Mouse (Mus musculus) MEL (cell line): ENCODE measurements around the gene H2-Ke6. TPM values are rescaled to one million over a fixed set of nuclear protein-coding genes. Genes with fewer than 3 reads are reported as not detected.

Source experiments
- DNase-seq: peaks from one replicate; pipeline ENCODE4 v3.0.0; 2011; ENCODE audit warnings: low read depth, low spot score
- H3K27ac ChIP-seq: 2 replicates; pipeline ENCODE4 v1.5.1; 2012; ENCODE audit warnings: low read depth, mild to moderate bottlenecking, control low read depth, low read length, moderate library complexity; ENCODE audit not compliant: control insufficient read depth
- H3K27me3 ChIP-seq, 2 experiments: fragments of 150-350 bp in 1 of 2; sonication (generic) in 1 of 2; 2 replicates each; pipeline ENCODE4 v1.6.1; 2012; ENCODE audit warnings: low read length in 2 of 2, mild to moderate bottlenecking in 2 of 2, improper control_type of control experiment in 1 of 2, moderate library complexity in 1 of 2; ENCODE audit not compliant: insufficient read depth in 2 of 2, control insufficient read depth in 1 of 2
- H3K36me3 ChIP-seq, 2 experiments: 2 replicates each; pipeline ENCODE4 v1.6.1; 2012 to 2014; ENCODE audit warnings: low read length in 2 of 2, improper control_type of control experiment in 1 of 2, inconsistent platforms in 1 of 2, mild to moderate bottlenecking in 1 of 2; ENCODE audit not compliant: insufficient read depth in 2 of 2, control insufficient read depth in 1 of 2
- H3K4me1 ChIP-seq, 2 experiments: fragments of 150-350 bp in 1 of 2; sonication (generic) in 1 of 2; 2 replicates each; pipeline ENCODE4 v1.6.1; 2012; ENCODE audit warnings: low read length in 2 of 2, improper control_type of control experiment in 1 of 2, mild to moderate bottlenecking in 1 of 2; ENCODE audit not compliant: insufficient read depth in 2 of 2, control insufficient read depth in 1 of 2
- H3K4me3 ChIP-seq, 2 experiments: fragments of 150-350 bp in 1 of 2; sonication (generic) in 1 of 2; 2 replicates each; pipeline ENCODE4 v1.5.1; 2012; ENCODE audit warnings: low read depth in 2 of 2, low read length in 2 of 2, mild to moderate bottlenecking in 2 of 2, moderate library complexity in 2 of 2, control low read depth in 1 of 2, improper control_type of control experiment in 1 of 2; ENCODE audit not compliant: control insufficient read depth in 1 of 2, insufficient read depth in 1 of 2
- H3K79me2 ChIP-seq: 2 replicates; pipeline ENCODE4 v1.6.1; 2012; ENCODE audit warnings: mild to moderate bottlenecking, low read length, moderate library complexity; ENCODE audit not compliant: control insufficient read depth, poor library complexity, insufficient read depth
- H3K9ac ChIP-seq: 2 replicates; pipeline ENCODE4 v1.6.1; 2012; ENCODE audit warnings: low read depth, mild to moderate bottlenecking, control low read depth, low read length, moderate library complexity; ENCODE audit not compliant: control insufficient read depth, poor library complexity, severe bottlenecking
- H3K9me3 ChIP-seq: fragments of 150-350 bp; sonication (generic); replicated peaks from 2 replicates; pipeline ENCODE4 v1.6.1; 2012; ENCODE audit warnings: mild to moderate bottlenecking, low read length, improper control_type of control experiment, moderate library complexity; ENCODE audit not compliant: insufficient read depth
- BHLHE40 ChIP-seq: IDR thresholded peaks from 2 replicates; pipeline ENCODE4 v1.6.1; 2012; ENCODE audit warnings: low read depth, mild to moderate bottlenecking, inconsistent platforms, low read length, improper control_type of control experiment, borderline replicate concordance
- CHD1 ChIP-seq: IDR thresholded peaks from 2 replicates; pipeline ENCODE4 v1.6.1; 2012; ENCODE audit warnings: low read depth, mild to moderate bottlenecking, inconsistent platforms, low read length, improper control_type of control experiment
- CTCF ChIP-seq, 3 experiments: IDR thresholded peaks in 2 of 3; conservative IDR thresholded peaks in 1 of 3; 2 replicates each; pipeline ENCODE4 v1.5.1; 2011 to 2012; ENCODE audit warnings: low read length in 3 of 3, low read depth in 2 of 3, mild to moderate bottlenecking in 2 of 3, improper control_type of control experiment in 1 of 3, inconsistent platforms in 1 of 3, mixed read lengths in 1 of 3, moderate library complexity in 1 of 3; ENCODE audit not compliant: control insufficient read depth in 1 of 3, insufficient read depth in 1 of 3, poor library complexity in 1 of 3, severe bottlenecking in 1 of 3
- ELF1 ChIP-seq: IDR thresholded peaks from 2 replicates; pipeline ENCODE4 v1.6.1; 2014; ENCODE audit warnings: low read depth, mild to moderate bottlenecking, inconsistent platforms, low read length, improper control_type of control experiment, moderate library complexity
- GABPA ChIP-seq: IDR thresholded peaks from 2 replicates; pipeline ENCODE4 v1.6.1; 2012; ENCODE audit warnings: low read depth, mild to moderate bottlenecking, inconsistent platforms, low read length, improper control_type of control experiment, moderate library complexity
- GATA1 ChIP-seq: IDR thresholded peaks from 2 replicates; pipeline ENCODE4 v1.6.1; 2011; ENCODE audit warnings: low read depth, low read length, improper control_type of control experiment
- HCFC1 ChIP-seq: IDR thresholded peaks from 2 replicates; pipeline ENCODE4 v1.6.1; 2012; ENCODE audit warnings: low read depth, mild to moderate bottlenecking, inconsistent platforms, low read length, improper control_type of control experiment, moderate library complexity
- JUND ChIP-seq: IDR thresholded peaks from 2 replicates; pipeline ENCODE4 v1.6.1; 2011; ENCODE audit warnings: low read depth, mild to moderate bottlenecking, improper control_type of control experiment, low read length
- MAFK ChIP-seq: IDR thresholded peaks from 2 replicates; pipeline ENCODE4 v1.6.1; 2011; ENCODE audit warnings: low read depth, mild to moderate bottlenecking, low read length, improper control_type of control experiment, borderline replicate concordance
- MYB ChIP-seq: IDR thresholded peaks from 2 replicates; pipeline ENCODE4 v1.6.1; 2011; ENCODE audit warnings: mild to moderate bottlenecking, low read depth, low read length, improper control_type of control experiment
- NELFE ChIP-seq: IDR thresholded peaks from 2 replicates; pipeline ENCODE4 v1.6.1; 2011; ENCODE audit warnings: low read depth, low read length, improper control_type of control experiment
- NRF1 ChIP-seq: IDR thresholded peaks from 2 replicates; pipeline ENCODE4 v1.6.1; 2014; ENCODE audit warnings: low read depth, mild to moderate bottlenecking, inconsistent platforms, low read length, improper control_type of control experiment, moderate library complexity; ENCODE audit not compliant: poor library complexity, insufficient read depth, severe bottlenecking
- POLR2A ChIP-seq, 2 experiments: IDR thresholded peaks; 2 replicates each; pipeline ENCODE4 v1.6.1; 2011 to 2012; ENCODE audit warnings: low read length in 2 of 2, mild to moderate bottlenecking in 2 of 2, control low read depth in 1 of 2, improper control_type of control experiment in 1 of 2, low read depth in 1 of 2, moderate library complexity in 1 of 2; ENCODE audit not compliant: control insufficient read depth in 1 of 2, insufficient read depth in 1 of 2, poor library complexity in 1 of 2
- POLR2AphosphoS5 ChIP-seq: IDR thresholded peaks from 2 replicates; pipeline ENCODE4 v1.6.1; 2012; ENCODE audit warnings: low read depth, borderline replicate concordance, mild to moderate bottlenecking, inconsistent platforms, low read length, moderate library complexity, mixed read lengths
- RAD21 ChIP-seq: IDR thresholded peaks from 2 replicates; pipeline ENCODE4 v1.6.1; 2011; ENCODE audit warnings: mild to moderate bottlenecking, low read depth, low read length, improper control_type of control experiment
- SIN3A ChIP-seq: IDR thresholded peaks from 2 replicates; pipeline ENCODE4 v1.6.1; 2012; ENCODE audit warnings: low read length, improper control_type of control experiment, inconsistent platforms
- SMC3 ChIP-seq: IDR thresholded peaks from 2 replicates; pipeline ENCODE4 v1.6.1; 2011; ENCODE audit warnings: low read depth, low read length, improper control_type of control experiment
- TCF12 ChIP-seq: IDR thresholded peaks from 2 replicates; pipeline ENCODE4 v1.6.1; 2014; ENCODE audit warnings: low read depth, mild to moderate bottlenecking, inconsistent platforms, low read length, improper control_type of control experiment, moderate library complexity
- ZC3H11A ChIP-seq: IDR thresholded peaks from 2 replicates; pipeline ENCODE4 v1.6.1; 2012; ENCODE audit warnings: low read depth, mild to moderate bottlenecking, inconsistent platforms, low read length, improper control_type of control experiment
- ZNF384 ChIP-seq: IDR thresholded peaks from 2 replicates; pipeline ENCODE4 v1.6.1; 2012; ENCODE audit warnings: low read depth, mild to moderate bottlenecking, inconsistent platforms, low read length, improper control_type of control experiment
- polyA plus RNA-seq, 2 experiments: library from polyadenylated mRNA; stranded (reverse) in 1 of 2; unstranded in 1 of 2; fragments of >175 nt in 1 of 2; fragments of >200 nt in 1 of 2; gene quantifications; 2 replicates each; pipeline versions ENCODE4 v1.2.1 to v1.2.4; 2012; ENCODE audit warnings: low replicate concordance in 2 of 2, low read depth in 1 of 2; ENCODE audit not compliant: insufficient read length in 2 of 2, insufficient read depth in 1 of 2, missing spikeins in 1 of 2
- total RNA-seq: library from RNA; depleted of rRNA; stranded (reverse); fragments of 300-350 nt; gene quantifications from 2 replicates; pipeline ENCODE4 v1.2.3, GENCODE M21; 2012

Gene H2-Ke6
- total and polyA plus RNA-seq, 3 experiments: 24.1 to 34.4 TPM; not detected in 1

DNA sequence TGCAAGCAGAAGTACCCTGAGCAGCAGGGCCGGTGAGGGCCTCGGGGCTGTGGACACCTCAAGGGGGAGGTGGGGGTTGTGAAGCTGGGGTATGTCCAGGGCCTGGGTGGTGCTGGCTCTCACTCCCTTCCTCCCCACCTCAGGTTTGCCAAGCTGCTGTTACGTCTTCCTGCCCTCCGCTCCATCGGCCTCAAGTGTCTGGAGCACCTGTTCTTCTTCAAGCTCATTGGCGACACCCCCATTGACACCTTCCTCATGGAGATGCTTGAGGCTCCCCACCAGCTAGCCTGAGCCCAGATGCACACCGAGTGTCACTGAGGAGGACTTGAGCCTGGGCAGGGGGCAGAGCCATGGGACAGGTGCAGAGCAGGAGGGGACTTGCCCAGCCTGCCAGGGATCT, 9.4 kb upstream of the H2-Ke6 start:
- H3K9me3 ChIP-seq: no peaks in the 10 kb centered on the region
- H3K79me2 ChIP-seq: peaks cover 15% of the 10 kb centered on the region
- H3K36me3 ChIP-seq: peaks cover 2 to 6% of the 10 kb centered on the region in 2 experiments; a peak in 3 of 4 replicates
- H3K27ac ChIP-seq: no peak overlapping the region
- H3K4me3 ChIP-seq: no peak overlapping the region
- TF ChIP-seq GATA1: no peak
- no peak for TF ChIP-seq MYB
- TF ChIP-seq MAFK: no peak
- no peak for TF ChIP-seq ZC3H11A
- no peak for TF ChIP-seq TCF12
- TF ChIP-seq ZNF384: no peak
- TF ChIP-seq RAD21: no peak
- no peak for TF ChIP-seq NELFE
- no peak for TF ChIP-seq BHLHE40
- no peak for TF ChIP-seq CHD1
- no peak for TF ChIP-seq JUND
- TF ChIP-seq CTCF (IDR thresholded peaks at IDR 0.05 in 2 of 3, conservative IDR thresholded peaks at IDR 0.05 in 1 of 3; ENCODE audit: control insufficient read depth in 1 of 3, insufficient read depth in 1 of 3, low read depth in 2 of 3, low read length in 3 of 3, poor library complexity in 1 of 3, severe bottlenecking in 1 of 3): no peak
- no peak for TF ChIP-seq GABPA
- DNase-seq: no peak
- no peaks in the 10 kb centered on the region for H3K27me3 ChIP-seq
- H3K9ac ChIP-seq: no peak overlapping the region
- peaks cover 2 to 10% of the 10 kb centered on the region in 2 experiments; a peak in 3 of 4 replicates for H3K4me1 ChIP-seq

DNA sequence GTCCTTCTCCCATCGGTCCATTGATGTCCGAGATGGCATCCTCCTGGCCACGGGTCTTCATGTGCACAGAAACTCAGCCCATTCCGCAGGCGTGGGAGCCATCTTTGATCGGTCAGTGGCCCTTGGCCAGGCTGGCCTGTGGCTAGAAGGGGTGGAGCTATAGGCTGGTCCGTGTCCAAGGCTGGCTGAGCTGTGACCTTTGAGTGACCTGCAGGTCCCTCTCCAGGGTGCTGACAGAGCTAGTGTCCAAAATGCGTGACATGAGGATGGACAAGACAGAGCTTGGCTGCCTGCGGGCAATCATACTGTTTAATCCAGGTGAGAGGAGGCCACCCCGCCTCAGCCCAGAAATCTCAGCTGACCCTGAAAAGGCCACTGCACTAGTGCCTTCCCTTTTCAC, 8.8 kb upstream of the H2-Ke6 start:
- peaks cover 2 to 10% of the 10 kb centered on the region in 2 experiments; a peak in 3 of 4 replicates for H3K4me1 ChIP-seq
- no peaks in the 10 kb centered on the region for H3K9me3 ChIP-seq
- peaks cover 2 to 6% of the 10 kb centered on the region in 2 experiments; a peak in 3 of 4 replicates for H3K36me3 ChIP-seq
- no peak overlapping the region for H3K4me3 ChIP-seq
- no peak overlapping the region for H3K9ac ChIP-seq
- TF ChIP-seq HCFC1: no peak
- no peak for TF ChIP-seq MYB
- H3K27me3 ChIP-seq: no peaks in the 10 kb centered on the region
- H3K79me2 ChIP-seq: peaks cover 20% of the 10 kb centered on the region
- H3K27ac ChIP-seq: no peak overlapping the region
- no peak for DNase-seq

GRCm38 (mm10) chr17:34035517-34035916, 7.7 kb upstream of the H2-Ke6 start:
- Histone ChIP-seq H3K79me2 (peaks cover 30% of the 10 kb centered on the region), H3K9ac (no peak overlapping the region), H3K27me3 (no peaks in the 10 kb centered on the region), H3K4me3 (no peak overlapping the region)
- TF ChIP-seq NELFE (no peak), ZNF384 (no peak), SIN3A (no peak), POLR2AphosphoS5 (no peak), NRF1 (no peak), GABPA (no peak), SMC3 (no peak), POLR2A (IDR thresholded peaks at IDR 0.05; ENCODE audit: control insufficient read depth in 1 of 2, insufficient read depth in 1 of 2, low read depth in 1 of 2, low read length in 2 of 2, poor library complexity in 1 of 2) (no peak), HCFC1 (no peak), ELF1 (no peak)
- TF ChIP-seq, all 39 proteins: peak for 0
- H3K36me3 ChIP-seq: peaks cover 2 to 6% of the 10 kb centered on the region in 2 experiments; a peak in 3 of 4 replicates
- H3K4me1 ChIP-seq: peaks cover 2 to 13% of the 10 kb centered on the region in 2 experiments; a peak in 3 of 4 replicates
- H3K9me3 ChIP-seq: no peaks in the 10 kb centered on the region
- no peak for DNase-seq
- H3K27ac ChIP-seq: no peak overlapping the region
